Mouse (Mus musculus) brain, adult 2 months (tissue): Measurements from ENCODE around the gene Ugcg.
"Not testable (repeated sequence)": the region's sequence is repeated elsewhere in the genome, so short reads cannot be mapped to it uniquely, and the experiment has no call there.

Experiments
- DNase-seq: peaks from one replicate; pipeline ENCODE4 v3.0.0; 2011; ENCODE audit warnings: low read depth, low spot score

Gene Ugcg

DNA sequence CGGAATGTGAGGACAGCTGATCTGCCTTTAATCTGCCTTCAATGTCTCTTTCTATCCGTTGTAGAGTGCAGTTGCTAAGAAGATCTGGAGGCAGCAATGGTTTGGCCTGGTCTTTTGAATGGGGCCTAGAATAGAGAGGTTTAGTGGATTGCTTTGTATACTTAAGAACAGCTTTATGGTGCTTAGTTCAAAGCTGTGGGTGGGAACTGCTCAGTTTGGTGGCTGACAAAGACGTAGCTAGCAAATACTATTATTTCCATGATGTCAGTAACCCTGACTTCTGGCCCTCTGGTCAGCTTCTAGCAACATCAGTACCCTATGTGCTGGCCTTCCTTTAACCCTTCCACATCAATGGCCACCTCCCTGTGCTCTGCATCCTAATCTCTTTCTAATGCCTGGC lies 68.8 kb downstream of the Ugcg start:
- no peak for DNase-seq

DNA sequence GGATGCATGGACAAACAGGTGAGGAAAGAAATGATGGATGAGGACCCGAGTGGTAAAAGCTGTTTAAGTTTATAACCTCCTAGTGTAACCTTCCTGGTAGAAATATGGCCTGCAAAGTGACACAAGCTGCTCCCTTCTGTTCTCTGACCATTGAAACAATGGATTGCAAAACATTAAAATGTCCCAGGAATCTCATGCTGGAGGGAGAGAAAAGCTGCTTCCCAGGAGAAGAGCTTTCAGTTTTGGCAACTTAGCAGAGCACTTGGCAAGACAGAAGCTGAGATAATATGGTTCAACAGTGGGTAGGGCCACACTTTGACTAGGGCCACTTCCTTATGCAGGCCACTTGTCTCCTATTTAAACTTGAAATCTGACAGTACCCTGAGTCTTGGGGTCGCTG lies 69.7 kb downstream of the Ugcg start:
- DNase-seq: no peak

DNA sequence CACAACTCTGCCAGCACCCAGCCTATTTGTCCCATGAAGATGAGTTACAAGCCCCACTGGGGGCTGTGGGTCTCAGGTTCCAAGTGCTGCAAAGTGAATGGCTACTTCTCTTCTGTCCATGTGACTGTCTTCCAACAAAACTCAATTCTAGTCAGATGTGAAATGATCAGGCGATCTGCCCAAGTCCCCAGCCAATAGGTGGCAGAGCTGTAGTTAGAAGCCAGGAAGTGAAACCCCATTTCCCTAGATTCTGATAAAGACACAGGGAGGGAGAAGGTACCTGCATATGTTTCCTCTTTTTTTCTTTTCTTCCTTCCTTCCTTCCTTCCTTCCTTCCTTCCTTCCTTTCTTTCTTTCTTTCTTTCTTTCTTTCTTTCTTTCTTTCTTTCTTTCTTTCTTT lies 70.7 kb downstream of the Ugcg start:
- no peak for DNase-seq

DNA sequence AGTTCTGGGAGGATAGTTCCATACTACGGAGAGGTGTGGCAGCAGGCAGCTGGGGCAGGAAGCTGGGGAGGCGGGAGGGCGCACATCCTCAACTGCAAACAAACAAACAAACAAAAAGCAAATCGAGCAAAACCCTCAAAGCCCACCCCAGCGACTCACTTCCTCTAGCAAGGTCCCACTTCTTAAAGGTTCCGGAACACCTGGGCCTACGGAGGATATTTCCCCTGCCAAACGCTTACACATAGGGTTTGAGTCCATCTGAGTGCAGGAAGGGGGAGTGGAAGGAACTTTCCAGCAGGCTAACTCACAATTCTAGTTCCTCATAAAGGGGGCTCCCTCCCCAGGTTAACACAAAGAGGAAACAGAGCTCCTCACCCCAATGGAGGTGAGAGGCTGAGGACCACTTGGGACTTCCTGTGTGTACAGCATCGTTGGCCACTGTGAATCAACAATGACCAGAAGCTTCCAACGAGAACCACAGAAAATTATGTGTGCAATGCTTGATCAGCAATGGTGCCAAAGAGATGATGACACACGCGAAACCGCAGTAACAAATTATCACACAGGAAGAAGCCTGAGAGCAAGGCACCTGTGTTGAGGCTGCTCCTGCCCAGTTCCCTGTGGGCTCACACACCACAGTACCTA lies 71.9 kb downstream of the Ugcg start:
- DNase-seq: no peak

DNA sequence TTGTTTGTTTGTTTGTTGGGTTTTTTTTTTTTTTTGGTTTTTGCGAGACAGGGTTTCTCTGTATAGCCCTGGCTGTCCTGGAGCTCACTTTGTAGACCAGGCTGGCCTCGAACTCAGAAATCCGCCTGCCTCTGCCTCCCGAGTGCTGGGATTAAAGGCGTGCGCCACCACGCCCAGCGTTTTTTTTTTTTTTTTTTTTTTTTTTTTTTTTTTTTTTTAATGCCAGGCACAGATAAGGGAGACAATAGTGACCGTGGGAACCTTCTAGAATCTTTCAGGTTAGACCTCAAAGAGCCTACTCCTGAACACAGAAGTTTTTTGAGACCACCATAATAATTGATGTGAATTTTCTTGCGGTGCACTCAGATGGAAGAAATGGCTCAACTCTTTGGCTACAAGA lies 72.5 kb downstream of the Ugcg start:
- DNase-seq: not testable (repeated sequence)

DNA sequence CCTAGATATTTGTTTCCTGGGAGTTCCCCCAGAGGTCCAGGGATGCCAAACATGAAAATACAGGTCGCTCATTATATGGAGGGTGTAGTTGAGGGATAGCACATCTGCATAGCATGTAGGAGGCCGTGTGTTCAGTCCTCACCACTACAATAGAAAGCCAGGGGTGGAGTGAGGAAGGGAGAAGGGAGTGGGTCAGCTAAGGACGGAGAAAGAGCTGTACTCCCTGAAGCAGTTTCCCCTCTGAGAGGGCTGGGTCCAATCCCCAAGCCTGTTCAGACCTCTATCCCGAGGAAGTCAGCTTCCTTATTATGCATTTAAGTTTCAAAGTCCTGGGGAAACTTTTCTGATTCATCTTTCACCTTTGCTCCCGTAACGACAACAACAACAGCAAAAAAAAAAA lies 73.1 kb downstream of the Ugcg start:
- DNase-seq: no peak

DNA sequence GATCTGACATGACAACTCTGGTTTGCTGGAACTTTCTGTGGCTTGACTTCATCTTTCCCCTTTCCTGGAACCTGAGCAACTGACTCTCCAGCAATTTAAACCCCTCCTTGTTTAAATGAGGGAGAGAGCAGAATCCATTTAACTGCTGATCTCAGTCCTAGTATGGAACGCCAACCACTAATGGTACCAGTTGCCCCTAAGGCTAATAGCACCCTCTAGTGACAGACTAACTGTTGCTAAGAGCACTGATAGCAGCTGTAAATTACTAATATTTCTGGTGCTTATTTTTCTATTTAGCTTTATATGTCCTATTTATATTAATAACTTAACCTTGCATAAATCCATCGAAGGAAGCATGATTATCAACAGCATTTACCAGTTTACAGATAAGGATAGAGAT lies 74.4 kb downstream of the Ugcg start:
- no peak for DNase-seq

DNA sequence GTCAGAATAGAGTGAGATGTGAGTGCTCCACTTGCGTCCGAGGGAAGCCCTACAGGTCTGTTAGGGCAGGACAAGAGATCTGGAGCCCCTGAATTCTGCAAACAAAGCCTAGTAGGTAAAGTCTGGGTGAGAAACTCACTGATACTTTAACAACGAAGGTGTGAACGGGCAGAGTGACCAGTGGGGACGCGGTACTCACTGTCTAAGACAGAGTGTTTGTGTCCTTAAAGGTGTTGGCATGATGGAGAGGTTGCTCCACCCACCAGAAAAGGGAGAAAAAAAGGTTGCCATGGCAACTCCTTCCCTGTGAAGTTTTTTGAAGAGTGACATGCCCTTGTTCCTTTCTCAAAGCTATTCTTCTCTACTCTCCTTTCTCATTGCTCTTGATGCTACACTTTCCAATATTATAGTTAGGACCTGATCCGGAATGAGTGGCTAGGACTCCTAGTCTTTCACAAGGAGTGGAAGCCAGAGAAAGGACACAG lies 75.6 kb downstream of the Ugcg start:
- DNase-seq: no peak

DNA sequence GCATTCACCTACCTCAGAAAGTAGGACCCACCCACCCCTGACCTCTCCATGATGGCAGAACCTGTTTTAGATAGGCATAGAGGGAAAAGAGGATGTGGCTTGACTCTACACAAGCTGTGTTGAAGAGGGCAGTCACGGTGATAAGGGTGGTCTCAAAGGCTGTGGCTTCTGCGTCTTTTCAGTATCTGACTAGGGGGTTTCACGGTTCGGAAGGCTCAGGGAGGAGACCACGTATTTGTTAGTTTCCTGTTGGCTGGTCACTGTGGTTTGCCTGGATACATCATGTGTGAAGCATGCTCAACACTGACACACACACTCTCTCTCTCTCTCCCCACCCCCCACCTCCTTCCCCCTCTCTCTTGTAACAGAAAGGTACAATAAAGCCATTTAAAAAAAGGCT lies 76.1 kb downstream of the Ugcg start:
- DNase-seq: no peak

DNA sequence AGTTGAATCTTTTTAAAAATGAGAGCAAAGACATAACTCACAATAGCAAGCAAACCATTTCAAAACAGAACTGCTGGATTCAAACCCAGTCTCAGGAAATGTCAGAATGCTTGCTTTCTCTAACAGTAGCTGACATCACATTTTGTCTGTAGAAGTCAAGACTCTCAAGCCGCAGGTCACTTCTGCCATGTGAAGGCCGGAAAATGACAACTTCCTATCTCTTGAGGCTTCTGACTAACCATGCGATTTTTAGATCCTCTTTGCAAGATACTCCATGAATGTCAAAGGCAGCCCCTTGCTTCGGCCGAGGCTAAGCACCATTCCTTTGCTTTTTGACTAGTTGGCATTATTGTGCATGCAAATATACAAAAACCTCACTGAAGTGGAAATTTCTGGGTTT lies 76.6 kb downstream of the Ugcg start:
- no peak for DNase-seq
